Mouse (Mus musculus) heart, adult 2 months (tissue): ENCODE measurements around the gene Mbd3. TPM values are rescaled to one million over a fixed set of nuclear protein-coding genes. Genes with fewer than 3 reads are reported as not detected.
A peak's percentile ranks its signal among the peaks of the same experiment; 100 is the strongest.

ENCODE experiments used
- DNase-seq, 2 experiments: peaks; one replicate each; pipeline ENCODE4 v3.0.0; 2021
- H3K27ac ChIP-seq: fragments of 200-600 bp; 2 replicates; pipeline ENCODE4 v1.8.1; 2022
- H3K27me3 ChIP-seq: fragments of 200-500 bp; 2 replicates; pipeline ENCODE4 v1.6.1; 2012; ENCODE audit warnings: mild to moderate bottlenecking, low read length, inconsistent platforms, mixed read lengths; ENCODE audit not compliant: control insufficient read depth, insufficient read depth
- H3K36me3 ChIP-seq: fragments of 200-500 bp; 2 replicates; pipeline ENCODE4 v1.6.1; 2012; ENCODE audit warnings: low read length, inconsistent platforms; ENCODE audit not compliant: control insufficient read depth, insufficient read depth
- H3K4me1 ChIP-seq: fragments of 200-500 bp; 2 replicates; pipeline ENCODE4 v1.6.1; 2011; ENCODE audit warnings: low read length; ENCODE audit not compliant: control insufficient read depth, insufficient read depth
- H3K4me3 ChIP-seq: fragments of 200-600 bp; 2 replicates; pipeline ENCODE4 v1.8.1; 2022
- H3K79me2 ChIP-seq: fragments of 200-500 bp; replicated peaks from 2 replicates; pipeline ENCODE4 v1.6.1; 2012; ENCODE audit warnings: mild to moderate bottlenecking, inconsistent platforms, low read length, moderate library complexity, mixed read lengths; ENCODE audit not compliant: control insufficient read depth, insufficient read depth
- H3K9ac ChIP-seq: fragments of 200-500 bp; 2 replicates; pipeline ENCODE4 v1.6.1; 2012; ENCODE audit warnings: low read depth, mild to moderate bottlenecking, control low read depth, inconsistent platforms, low read length, mixed read lengths
- CTCF ChIP-seq: fragments of 200-600 bp; IDR thresholded peaks from 2 replicates; pipeline ENCODE4 v1.8.1; 2022; ENCODE audit warnings: antibody characterized with exemption, mild to moderate bottlenecking, moderate library complexity
- EP300 ChIP-seq: fragments of 200-500 bp; IDR thresholded peaks from 2 replicates; pipeline ENCODE4 v1.6.1; 2011; ENCODE audit warnings: low read depth, low read length, control low read depth; ENCODE audit not compliant: insufficient read depth
- POLR2A ChIP-seq: fragments of 200-500 bp; IDR thresholded peaks from 2 replicates; pipeline ENCODE4 v1.6.1; 2011; ENCODE audit warnings: mild to moderate bottlenecking, low read depth, low read length, control low read depth; ENCODE audit not compliant: insufficient read depth
- WGBS: fragments of 180-500 bp; shearing (Covaris S2); methylation state at CpG from one replicate; pipeline ENCODE4 v1.1.7; 2018; 5-methylcytosine and 5-hydroxymethylcytosine counted together
- intact Hi-C: fragments of 180-260 bp; cut with DNase I; formaldehyde crosslinking; loops from one replicate; pipeline ENCODE4 v1.15.1; 2025
- polyA plus RNA-seq: library from polyadenylated mRNA; depleted of rRNA; stranded (reverse); fragments of >200 nt; gene quantifications from 2 replicates; pipeline ENCODE4 v1.2.3, GENCODE M21; 2012
- total RNA-seq, 2 experiments: library from RNA; stranded (reverse); gene quantifications; 2 replicates each; pipeline ENCODE4 v1.2.3; 2021

Mbd3 gene
- total and polyA plus RNA-seq, 3 experiments = 86.5 to 95.2 (median 95.1) TPM

- Histone ChIP-seq H3K36me3 (no peaks in the 10 kb centered on the region), H3K9ac (no peak overlapping the region), H3K4me3 (no peak overlapping the region), H3K27ac (no peak overlapping the region), H3K27me3 (no peaks in the 10 kb centered on the region), H3K79me2 (no peaks in the 10 kb centered on the region), H3K4me1 (no peaks in the 10 kb centered on the region)
- TF ChIP-seq CTCF (no peak), POLR2A (no peak), EP300 (no peak)
- no peak for DNase-seq
- intact Hi-C loops = no loop called here
- 87% methylated on average over 6 of the region's 6 CpGs for WGBS
Measured at GRCm38 (mm10) chr10:80368392-80368791, 31.0 kb downstream of the Mbd3 start.

GRCm38 (mm10) chr10:80367954-80368353 is 31.4 kb downstream of the Mbd3 start:
- Histone ChIP-seq H3K27me3 (no peaks in the 10 kb centered on the region), H3K27ac (no peak overlapping the region), H3K9ac (no peak overlapping the region)

GRCm38 (mm10) chr10:80365736-80366135 is 33.6 kb downstream of the Mbd3 start:
- H3K36me3 ChIP-seq = no peaks in the 10 kb centered on the region
- H3K27me3 ChIP-seq = no peaks in the 10 kb centered on the region; the same call in 1 of the 2 replicates
- H3K79me2 ChIP-seq = no peaks in the 10 kb centered on the region
- no peaks in the 10 kb centered on the region for H3K4me1 ChIP-seq
- intact Hi-C loops = no loop called here
- WGBS = 59% methylated on average over 6 of the region's 6 CpGs
- no peak for TF ChIP-seq CTCF
- no peak for TF ChIP-seq POLR2A
- H3K27ac ChIP-seq = no peak overlapping the region
- no peak for DNase-seq
- no peak overlapping the region for H3K4me3 ChIP-seq
- H3K9ac ChIP-seq = no peak overlapping the region

More at GRCm38 (mm10) chr10:80367954-80368353, 31.4 kb downstream of the Mbd3 start:
- 45% methylated on average over 5 of the region's 5 CpGs for WGBS
- Histone ChIP-seq H3K36me3 (no peaks in the 10 kb centered on the region), H3K4me3 (no peak overlapping the region), H3K4me1 (no peaks in the 10 kb centered on the region), H3K79me2 (no peaks in the 10 kb centered on the region)
- no peak for TF ChIP-seq CTCF
- TF ChIP-seq EP300 = no peak
- TF ChIP-seq POLR2A = no peak
- no peak for DNase-seq
- intact Hi-C loops = no loop called here

GRCm38 (mm10) chr10:80363734-80364133 is 35.6 kb downstream of the Mbd3 start:
- no peak for DNase-seq
- WGBS = 43% methylated on average over 6 of the region's 6 CpGs

GRCm38 (mm10) chr10:80357994-80358639 is 41.2 kb downstream of the Mbd3 start:
- H3K27ac ChIP-seq = no peak overlapping the region
- WGBS = 8% methylated on average over 31 of the region's 31 CpGs
- H3K4me1 ChIP-seq = no peaks in the 10 kb centered on the region
- TF ChIP-seq EP300 (no peak), CTCF (no peak), POLR2A (no peak)
- peaks cover 17% of the 10 kb centered on the region for H3K27me3 ChIP-seq
- no peaks in the 10 kb centered on the region for H3K79me2 ChIP-seq
- H3K9ac ChIP-seq = peak overlapping the region; percentile 24
- H3K36me3 ChIP-seq = no peaks in the 10 kb centered on the region
- intact Hi-C loops = no loop called here
- no peak overlapping the region for H3K4me3 ChIP-seq
- DNase-seq = peak; percentile 35 to 45

More at GRCm38 (mm10) chr10:80363734-80364133, 35.6 kb downstream of the Mbd3 start:
- Histone ChIP-seq H3K36me3 (no peaks in the 10 kb centered on the region), H3K4me1 (no peaks in the 10 kb centered on the region), H3K27ac (no peak overlapping the region), H3K79me2 (no peaks in the 10 kb centered on the region), H3K9ac (no peak overlapping the region), H3K4me3 (no peak overlapping the region), H3K27me3 (no peaks in the 10 kb centered on the region; the same call in 1 of the 2 replicates)
- intact Hi-C loops = no loop called here
- TF ChIP-seq POLR2A = no peak
- TF ChIP-seq CTCF = no peak
- no peak for TF ChIP-seq EP300

- Histone ChIP-seq H3K27ac (no peak overlapping the region), H3K36me3 (no peaks in the 10 kb centered on the region), H3K4me1 (no peaks in the 10 kb centered on the region), H3K4me3 (no peak overlapping the region), H3K27me3 (peaks cover 17% of the 10 kb centered on the region), H3K79me2 (no peaks in the 10 kb centered on the region), H3K9ac (no peak overlapping the region)
- TF ChIP-seq POLR2A (no peak), CTCF (no peak), EP300 (no peak)
- DNase-seq = no peak
- intact Hi-C loops = no loop called here
- WGBS = 29% methylated on average over 7 of the region's 7 CpGs
Measured at GRCm38 (mm10) chr10:80357336-80357735, 42.0 kb downstream of the Mbd3 start.
